Mouse (Mus musculus): ENCODE data around the gene Dnajc5. TPM values are rescaled to one million over a fixed set of nuclear protein-coding genes. Genes with fewer than 3 reads are reported as not detected.

Dnajc5 gene
- total and polyA plus RNA-seq, 3 experiments: 36.6 to 96.0 (median 92.3) TPM

- peak; percentile 1 for DNase-seq
Measured at GRCm38 (mm10) chr2:181572921-181573920, 52.9 kb downstream of the Dnajc5 start.

- peak; percentile 0 for DNase-seq
Measured at GRCm38 (mm10) chr2:181573961-181574360, 53.7 kb downstream of the Dnajc5 start.

- DNase-seq: no peak
Measured at GRCm38 (mm10) chr2:181574921-181575545, 54.7 kb downstream of the Dnajc5 start.

- DNase-seq: no peak
Measured at GRCm38 (mm10) chr2:181576613-181577012, 56.3 kb downstream of the Dnajc5 start.

GRCm38 (mm10) chr2:181577126-181577525 is 56.8 kb downstream of the Dnajc5 start:
- peak; percentile 0 for DNase-seq

GRCm38 (mm10) chr2:181577981-181578581 is 57.8 kb downstream of the Dnajc5 start:
- peak; percentile 2 for DNase-seq

- DNase-seq: peak; percentile 2
Measured at GRCm38 (mm10) chr2:181578790-181579618, 58.7 kb downstream of the Dnajc5 start.

GRCm38 (mm10) chr2:181579681-181580080 is 59.4 kb downstream of the Dnajc5 start:
- DNase-seq: peak; percentile 1

- DNase-seq: no peak
Measured at GRCm38 (mm10) chr2:181580131-181580772, 60.0 kb downstream of the Dnajc5 start.

GRCm38 (mm10) chr2:181581016-181581401 is 60.7 kb downstream of the Dnajc5 start:
- DNase-seq: peak; percentile 90

GRCm38 (mm10) chr2:181581402-181582120 is 61.3 kb downstream of the Dnajc5 start:
- DNase-seq: peak; percentile 93

- DNase-seq: no peak
Measured at GRCm38 (mm10) chr2:181582358-181582757, 62.1 kb downstream of the Dnajc5 start.

- DNase-seq: peak; percentile 6
Measured at GRCm38 (mm10) chr2:181582939-181583338, 62.7 kb downstream of the Dnajc5 start.

GRCm38 (mm10) chr2:181583460-181584257 is 63.4 kb downstream of the Dnajc5 start:
- peak; percentile 1 for DNase-seq

GRCm38 (mm10) chr2:181584411-181584942 is 64.2 kb downstream of the Dnajc5 start, which contains the start of gene Uckl1:
Gene Uckl1 (minus strand): TSS chr2:181584892.
- DNase-seq: no peak

- no peak for DNase-seq
Measured at GRCm38 (mm10) chr2:181585506-181585905, 65.2 kb downstream of the Dnajc5 start.

GRCm38 (mm10) chr2:181586124-181586523 is 65.8 kb downstream of the Dnajc5 start:
- DNase-seq: no peak

GRCm38 (mm10) chr2:181587796-181588195 is 67.5 kb downstream of the Dnajc5 start:
- no peak for DNase-seq

- no peak for DNase-seq
Measured at GRCm38 (mm10) chr2:181588229-181588780, 68.0 kb downstream of the Dnajc5 start.
